In genomic region chr15:67890612-67891304, GRCm38 (mm10) we compare ENCODE assay signal across 17 mouse cellular contexts.
DNase-seq lines count a peak whose midpoint lies in the region; ATAC-seq lines count a peak whose summit lies in the region.
"Had no signal": no experiment of that assay in that cellular context is flagged by ENCODE, and none has a peak within 500 bp of the region (broad histone marks: within the 10 kb centered on the region; RNA-seq: fewer than 3 reads in every experiment).

No protein-coding gene starts in this region.

- WGBS in hindbrain, embryonic 10.5 days = 50% methylated on average over 3 of the region's 3 CpGs
- 42% methylated on average over 3 of the region's 3 CpGs for WGBS in hindbrain, embryonic 13.5 days
- 44% methylated on average over 3 of the region's 3 CpGs for WGBS in midbrain, embryonic 11.5 days
- 46% methylated on average over 3 of the region's 3 CpGs for WGBS in midbrain, embryonic 15.5 days
- 85% methylated on average over 3 of the region's 3 CpGs for WGBS in heart, embryonic 11.5 days (ENCODE audit: insufficient replicate concordance)

- H3K4me1 ChIP-seq in hindbrain, embryonic 10.5 days (replicated peaks) = peaks cover 24% of the 10 kb centered on the region
- peaks cover 6% of the 10 kb centered on the region; the same call in 1 of the 2 replicates for H3K4me1 ChIP-seq in hindbrain, embryonic 13.5 days (replicated peaks)
- peaks cover 2% of the 10 kb centered on the region; the same call in 1 of the 2 replicates for H3K4me1 ChIP-seq in midbrain, embryonic 11.5 days (ENCODE audit: control insufficient read depth, insufficient read depth, low read length)
- H3K4me1 ChIP-seq in midbrain, embryonic 15.5 days = peaks cover 6% of the 10 kb centered on the region; the same call in 1 of the 2 replicates
- no peaks in the 10 kb centered on the region for H3K4me1 ChIP-seq in heart, embryonic 11.5 days (ENCODE audit: control insufficient read depth, insufficient read depth, low read length)
- H3K4me1 ChIP-seq: embryonic facial prominence, embryonic 12.5 days; forebrain, embryonic 15.5 days had no signal

- no peaks in the 10 kb centered on the region; the same call in 1 of the 2 replicates for H3K27me3 ChIP-seq in hindbrain, embryonic 10.5 days (ENCODE audit: insufficient read depth, poor library complexity, severe bottlenecking)
- no peaks in the 10 kb centered on the region for H3K27me3 ChIP-seq in hindbrain, embryonic 13.5 days
- H3K27me3 ChIP-seq in midbrain, embryonic 11.5 days (ENCODE audit: control insufficient read depth, insufficient read depth, low read length) = no peaks in the 10 kb centered on the region
- no peaks in the 10 kb centered on the region for H3K27me3 ChIP-seq in midbrain, embryonic 15.5 days (replicated peaks)
- H3K27me3 ChIP-seq in heart, embryonic 11.5 days (ENCODE audit: control insufficient read depth, insufficient read depth, low read length) = no peaks in the 10 kb centered on the region
- H3K27me3 ChIP-seq: embryonic facial prominence, embryonic 12.5 days; forebrain, embryonic 15.5 days had no signal

- DNase-seq in hindbrain, embryonic 10.5 days (ENCODE audit: low spot score) = peak; percentile 23
- DNase-seq in midbrain, embryonic 11.5 days (ENCODE audit: low spot score, missing footprints) = no peak
- DNase-seq in retina, embryonic 14.5 days (ENCODE audit: low spot score) = peak; percentile 58
- DNase-seq in retina, postnatal 1 day = no peak
- DNase-seq: adrenal gland, postnatal 10 days; cerebellum, adult 11 months; cerebellum, adult 8-10 months; cerebellum, postnatal 25 days; gastrocnemius, postnatal 36 days; heart, adult 11 months; heart, postnatal 10 days; heart, postnatal 4 days had no signal

- H3K4me3 ChIP-seq in hindbrain, embryonic 10.5 days = no peak overlapping the region
- no peak overlapping the region for H3K4me3 ChIP-seq in hindbrain, embryonic 13.5 days
- H3K4me3 ChIP-seq in midbrain, embryonic 11.5 days (ENCODE audit: low read depth, low read length) = no peak overlapping the region
- H3K4me3 ChIP-seq in midbrain, embryonic 15.5 days = no peak overlapping the region
- H3K4me3 ChIP-seq in heart, embryonic 11.5 days (ENCODE audit: low read depth, low read length) = no peak overlapping the region
- H3K4me3 ChIP-seq: embryonic facial prominence, embryonic 12.5 days; forebrain, embryonic 15.5 days had no signal

- H3K36me3 ChIP-seq in hindbrain, embryonic 10.5 days = no peaks in the 10 kb centered on the region
- no peaks in the 10 kb centered on the region for H3K36me3 ChIP-seq in hindbrain, embryonic 13.5 days
- H3K36me3 ChIP-seq in midbrain, embryonic 11.5 days (ENCODE audit: control insufficient read depth, insufficient read depth, low read length) = no peaks in the 10 kb centered on the region
- H3K36me3 ChIP-seq in midbrain, embryonic 15.5 days (replicated peaks) = no peaks in the 10 kb centered on the region
- H3K36me3 ChIP-seq in heart, embryonic 11.5 days (ENCODE audit: control insufficient read depth, insufficient read depth, low read length) = no peaks in the 10 kb centered on the region
- H3K36me3 ChIP-seq: embryonic facial prominence, embryonic 12.5 days; forebrain, embryonic 15.5 days had no signal

- H3K4me2 ChIP-seq in hindbrain, embryonic 13.5 days = no peak overlapping the region
- H3K4me2 ChIP-seq in midbrain, embryonic 11.5 days = no peak overlapping the region
- H3K4me2 ChIP-seq in midbrain, embryonic 15.5 days = no peak overlapping the region
- H3K4me2 ChIP-seq in heart, embryonic 11.5 days = no peak overlapping the region
- H3K4me2 ChIP-seq: embryonic facial prominence, embryonic 12.5 days; forebrain, embryonic 15.5 days had no signal

- no peak overlapping the region for H3K9ac ChIP-seq in hindbrain, embryonic 13.5 days
- H3K9ac ChIP-seq in midbrain, embryonic 11.5 days (ENCODE audit: low read length) = no peak overlapping the region
- no peak overlapping the region for H3K9ac ChIP-seq in midbrain, embryonic 15.5 days
- no peak overlapping the region for H3K9ac ChIP-seq in heart, embryonic 11.5 days (ENCODE audit: low read depth, low read length)
- H3K9ac ChIP-seq: embryonic facial prominence, embryonic 12.5 days; forebrain, embryonic 15.5 days had no signal

- H3K9me3 ChIP-seq in hindbrain, embryonic 10.5 days = no peaks in the 10 kb centered on the region
- no peaks in the 10 kb centered on the region for H3K9me3 ChIP-seq in hindbrain, embryonic 13.5 days
- no peaks in the 10 kb centered on the region for H3K9me3 ChIP-seq in midbrain, embryonic 11.5 days (ENCODE audit: control insufficient read depth, low read length)
- no peaks in the 10 kb centered on the region for H3K9me3 ChIP-seq in midbrain, embryonic 15.5 days
- H3K9me3 ChIP-seq in heart, embryonic 11.5 days (replicated peaks; ENCODE audit: control insufficient read depth, low read length) = no peaks in the 10 kb centered on the region
- H3K9me3 ChIP-seq: embryonic facial prominence, embryonic 12.5 days; forebrain, embryonic 15.5 days had no signal

- ATAC-seq in hindbrain, embryonic 13.5 days (ENCODE audit: low FRiP score) = no peak
- ATAC-seq in midbrain, embryonic 11.5 days (ENCODE audit: low FRiP score) = peak; percentile 86
- ATAC-seq in midbrain, embryonic 15.5 days (replicated peaks) = no peak
- ATAC-seq in heart, embryonic 11.5 days (replicated peaks; ENCODE audit: insufficient number of reproducible peaks, low FRiP score, low TSS enrichment) = no peak
- ATAC-seq: forebrain, embryonic 15.5 days had no signal

- peak overlapping the region; percentile 62 for H3K27ac ChIP-seq in hindbrain, embryonic 10.5 days
- no peak overlapping the region; the same call in 1 of the 2 replicates for H3K27ac ChIP-seq in hindbrain, embryonic 13.5 days
- H3K27ac ChIP-seq in midbrain, embryonic 11.5 days (ENCODE audit: low read depth, low read length) = no peak overlapping the region
- no peak overlapping the region for H3K27ac ChIP-seq in midbrain, embryonic 15.5 days
- no peak overlapping the region for H3K27ac ChIP-seq in heart, embryonic 11.5 days (ENCODE audit: low read depth, low read length)
- H3K27ac ChIP-seq: embryonic facial prominence, embryonic 12.5 days; forebrain, embryonic 15.5 days had no signal

Comparison
In these comparisons a context has a peak if more than half of its experiments do, and no peak if none do; other contexts are left out.
1. DNase-seq: peak in hindbrain, embryonic 10.5 days (single experiment) and retina, embryonic 14.5 days (single experiment); none in midbrain, embryonic 11.5 days (single experiment) and retina, postnatal 1 day (single experiment).